Mouse (Mus musculus) limb, embryonic 14.5 days (tissue): ENCODE data around the gene Ttll8. TPM values are rescaled to one million over a fixed set of nuclear protein-coding genes. Genes with fewer than 3 reads are reported as not detected.

Experiments used
- ATAC-seq: fragments of 200-750 bp; cut with Nextera tagmentation; 2 replicates; pipeline ENCODE4 v1.8.0; 2017; ENCODE audit warnings: low read depth, moderate number of reproducible peaks, moderate TSS enrichment; ENCODE audit not compliant: low FRiP score
- DNase-seq: peaks from one replicate; pipeline ENCODE4 v3.0.0-alpha.2; 2015; ENCODE audit warnings: low spot score
- H3K27ac ChIP-seq: fragments of 300-500 bp; sonication (generic); replicated peaks from 2 replicates; pipeline ENCODE4 v1.5.1; 2014; ENCODE audit warnings: low read depth, mild to moderate bottlenecking, low read length, moderate library complexity, mixed read lengths
- H3K27me3 ChIP-seq: fragments of 300-500 bp; sonication (generic); 2 replicates; pipeline ENCODE4 v1.6.1; 2014; ENCODE audit warnings: low read length, mixed read lengths; ENCODE audit not compliant: control insufficient read depth, insufficient read depth
- H3K36me3 ChIP-seq: fragments of 300-500 bp; sonication (generic); 2 replicates; pipeline ENCODE4 v1.6.1; 2014; ENCODE audit warnings: mild to moderate bottlenecking, low read length, moderate library complexity, mixed read lengths; ENCODE audit not compliant: control insufficient read depth, insufficient read depth
- H3K4me1 ChIP-seq: fragments of 300-500 bp; sonication (generic); 2 replicates; pipeline ENCODE4 v1.6.1; 2014; ENCODE audit warnings: antibody characterized with exemption, low read length, mixed read lengths; ENCODE audit not compliant: control insufficient read depth, insufficient read depth
- H3K4me2 ChIP-seq: fragments of 300-500 bp; sonication (generic); replicated peaks from 2 replicates; pipeline ENCODE4 v1.6.1; 2014; ENCODE audit warnings: low read depth, mild to moderate bottlenecking, low read length, moderate library complexity; ENCODE audit not compliant: severe bottlenecking
- H3K4me3 ChIP-seq: fragments of 300-500 bp; sonication (generic); replicated peaks from 2 replicates; pipeline ENCODE4 v1.5.1; 2014; ENCODE audit warnings: low read length
- H3K9ac ChIP-seq: fragments of 300-500 bp; sonication (generic); 2 replicates; pipeline ENCODE4 v1.6.1; 2014; ENCODE audit warnings: mild to moderate bottlenecking, low read depth, low read length, moderate library complexity; ENCODE audit not compliant: severe bottlenecking
- H3K9me3 ChIP-seq: fragments of 300-500 bp; sonication (generic); 2 replicates; pipeline ENCODE4 v1.6.1; 2016; ENCODE audit warnings: low read length; ENCODE audit not compliant: control insufficient read depth
- POLR2A ChIP-seq: fragments of 200-500 bp; IDR thresholded peaks from 2 replicates; pipeline ENCODE4 v1.8.0; 2012; ENCODE audit warnings: inconsistent platforms, mild to moderate bottlenecking, moderate library complexity, borderline replicate concordance; ENCODE audit not compliant: insufficient read depth, insufficient read length; ENCODE audit errors: extremely low read depth
- WGBS: fragments of 180-500 bp; shearing (Covaris S2); extraction: QIAGEN DNeasy Blood & Tissue Kit; methylation state at CpG from one replicate; pipeline ENCODE4 v1.1.7; 2014; 5-methylcytosine and 5-hydroxymethylcytosine counted together
- polyA plus RNA-seq, 2 experiments: library from polyadenylated mRNA; depleted of rRNA in 1 of 2; stranded (reverse) in 1 of 2; unstranded in 1 of 2; fragments of >200 nt; fragmentation: Nextera tagmentation in 1 of 2; extraction: Ambion mirVana in 1 of 2; gene quantifications; 2 replicates each; pipeline versions ENCODE4 v1.2.1 to v1.2.3; 2012 to 2014

Ttll8 gene
- polyA plus RNA-seq, 2 experiments: 0.08 TPM; not detected in 1

GRCm38 (mm10) chr15:88867368-88868023, 86.7 kb downstream of the Ttll8 start:
- H3K4me2 ChIP-seq: no peak overlapping the region
- H3K9ac ChIP-seq: peak overlapping the region; percentile 25; the same call in 1 of the 2 replicates
- peaks cover 26% of the 10 kb centered on the region for H3K36me3 ChIP-seq
- DNase-seq: peak; percentile 51
- H3K27me3 ChIP-seq: no peaks in the 10 kb centered on the region
- H3K4me3 ChIP-seq: no peak overlapping the region
- peak overlapping the region; percentile 55; the same call in 1 of the 2 replicates for H3K27ac ChIP-seq
- no peaks in the 10 kb centered on the region for H3K9me3 ChIP-seq
- no peak for ATAC-seq
- 17% methylated on average over 5 of the region's 5 CpGs for WGBS
- no peak for TF ChIP-seq POLR2A
- peaks cover 21% of the 10 kb centered on the region for H3K4me1 ChIP-seq

- Histone ChIP-seq H3K9me3 (no peaks in the 10 kb centered on the region), H3K36me3 (peaks cover 26% of the 10 kb centered on the region), H3K4me1 (peaks cover 21% of the 10 kb centered on the region), H3K9ac (no peak overlapping the region), H3K4me3 (no peak overlapping the region), H3K27ac (no peak overlapping the region), H3K27me3 (no peaks in the 10 kb centered on the region), H3K4me2 (no peak overlapping the region)
- ATAC-seq (no peak), DNase-seq (no peak)
- WGBS: 50% methylated on average over 7 of the region's 7 CpGs
- TF ChIP-seq POLR2A: no peak
Measured at GRCm38 (mm10) chr15:88866934-88867356, 87.3 kb downstream of the Ttll8 start.

GRCm38 (mm10) chr15:88865888-88866695, 88.1 kb downstream of the Ttll8 start:
- TF ChIP-seq POLR2A: no peak
- no peak overlapping the region for H3K9ac ChIP-seq
- peaks cover 26% of the 10 kb centered on the region for H3K36me3 ChIP-seq
- ATAC-seq: no peak
- H3K4me3 ChIP-seq: no peak overlapping the region
- H3K4me2 ChIP-seq: no peak overlapping the region
- H3K4me1 ChIP-seq: peaks cover 27% of the 10 kb centered on the region
- H3K9me3 ChIP-seq: no peaks in the 10 kb centered on the region
- no peaks in the 10 kb centered on the region for H3K27me3 ChIP-seq
- DNase-seq: no peak
- WGBS: 71% methylated on average over 4 of the region's 4 CpGs
- H3K27ac ChIP-seq: no peak overlapping the region

GRCm38 (mm10) chr15:88865061-88865460, 89.2 kb downstream of the Ttll8 start:
- Histone ChIP-seq H3K4me1 (peaks cover 28% of the 10 kb centered on the region), H3K9ac (no peak overlapping the region), H3K27me3 (no peaks in the 10 kb centered on the region), H3K36me3 (peaks cover 26% of the 10 kb centered on the region), H3K4me2 (peak overlapping the region; percentile 93), H3K27ac (no peak overlapping the region; the same call in 1 of the 2 replicates), H3K9me3 (no peaks in the 10 kb centered on the region), H3K4me3 (no peak overlapping the region)
- no peak for TF ChIP-seq POLR2A
- WGBS: 77% methylated on average over 14 of the region's 14 CpGs
- ATAC-seq (no peak), DNase-seq (no peak)

- Histone ChIP-seq H3K27ac (peak overlapping the region; percentile 63), H3K9me3 (no peaks in the 10 kb centered on the region), H3K36me3 (peaks cover 26% of the 10 kb centered on the region), H3K4me3 (peak overlapping the region; percentile 70), H3K4me2 (peak overlapping the region; percentile 93), H3K4me1 (peaks cover 28% of the 10 kb centered on the region), H3K9ac (peak overlapping the region; percentile 75; the same call in 1 of the 2 replicates), H3K27me3 (no peaks in the 10 kb centered on the region)
- TF ChIP-seq POLR2A: no peak
- ATAC-seq (no peak; the same call in 1 of the 2 replicates), DNase-seq (no peak)
- 45% methylated on average over 22 of the region's 22 CpGs for WGBS
Measured at GRCm38 (mm10) chr15:88864270-88865030, 89.8 kb downstream of the Ttll8 start.
